Mouse (Mus musculus) limb, embryonic 13.5 days (tissue): ENCODE measurements at regions not wholly inside any gene's neighbourhood (a gene's known extent, or its start where the extent isn't known, plus 50 kb on each side); places are given as distances from the start of the nearest gene placed in this dataset.

Experiments used
- ATAC-seq: fragments of 200-750 bp; cut with Nextera tagmentation; 2 replicates; pipeline ENCODE4 v1.8.0; 2017; ENCODE audit warnings: low read depth, moderate number of reproducible peaks, moderate TSS enrichment; ENCODE audit not compliant: low FRiP score
- H3K27ac ChIP-seq: fragments of 300-500 bp; sonication (generic); 2 replicates; pipeline ENCODE4 v1.5.1; 2015; ENCODE audit warnings: inconsistent platforms, mild to moderate bottlenecking, moderate library complexity
- H3K27me3 ChIP-seq: fragments of 300-500 bp; sonication (generic); 2 replicates; pipeline ENCODE4 v1.6.1; 2015; ENCODE audit warnings: mild to moderate bottlenecking, inconsistent platforms
- H3K36me3 ChIP-seq: fragments of 300-500 bp; sonication (generic); 2 replicates; pipeline ENCODE4 v1.6.1; 2015; ENCODE audit warnings: inconsistent platforms, mild to moderate bottlenecking, moderate library complexity
- H3K4me1 ChIP-seq: fragments of 300-500 bp; sonication (generic); 2 replicates; pipeline ENCODE4 v1.6.1; 2015; ENCODE audit warnings: inconsistent platforms
- H3K4me2 ChIP-seq: fragments of 300-500 bp; sonication (generic); replicated peaks from 2 replicates; pipeline ENCODE4 v1.6.1; 2015; ENCODE audit warnings: inconsistent platforms, mild to moderate bottlenecking, moderate library complexity
- H3K4me3 ChIP-seq: fragments of 300-500 bp; sonication (generic); 2 replicates; pipeline ENCODE4 v1.5.1; 2015; ENCODE audit warnings: moderate library complexity, mild to moderate bottlenecking, inconsistent platforms
- H3K9ac ChIP-seq: fragments of 300-500 bp; sonication (generic); 2 replicates; pipeline ENCODE4 v1.6.1; 2015; ENCODE audit warnings: mild to moderate bottlenecking, inconsistent platforms
- H3K9me3 ChIP-seq: fragments of 300-500 bp; sonication (generic); 2 replicates; pipeline ENCODE4 v1.6.1; 2016; ENCODE audit warnings: inconsistent platforms
- WGBS: fragments of 180-500 bp; shearing (Covaris S2); methylation state at CpG from one replicate; pipeline ENCODE4 v1.1.7; 2015; 5-methylcytosine and 5-hydroxymethylcytosine counted together

- no peak for ATAC-seq
- Histone ChIP-seq H3K9me3 (no peaks in the 10 kb centered on the region), H3K9ac (no peak overlapping the region), H3K27me3 (no peaks in the 10 kb centered on the region), H3K4me1 (peaks cover 22% of the 10 kb centered on the region), H3K27ac (no peak overlapping the region), H3K36me3 (no peaks in the 10 kb centered on the region), H3K4me2 (no peak overlapping the region), H3K4me3 (no peak overlapping the region)
- 57% methylated on average over 4 of the region's 4 CpGs for WGBS
These were observed 69.6 kb upstream of the Rnf152 start for GRCm38 (mm10) chr1:105426086-105426485.

DNA sequence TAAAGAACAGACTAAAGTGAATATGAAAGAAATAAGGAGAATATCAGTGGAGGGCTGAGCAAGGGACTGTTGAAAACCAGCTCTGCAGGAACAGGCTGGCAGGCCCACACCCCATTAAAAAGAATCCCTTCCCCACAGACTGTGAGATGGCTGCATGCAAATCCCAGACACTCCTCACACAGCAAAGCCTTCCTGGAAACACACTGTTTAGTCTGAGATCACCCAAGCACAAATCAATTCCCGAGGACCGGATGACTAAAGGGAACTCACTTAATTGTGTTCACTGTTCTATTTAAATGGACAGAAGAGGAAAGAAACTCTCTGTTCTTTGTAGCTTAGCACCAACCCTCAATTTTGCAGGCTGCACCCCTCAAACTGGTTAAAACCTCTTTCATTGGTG lies 66.9 kb upstream of the Rnf152 start:
- Histone ChIP-seq H3K4me1 (peaks cover 24% of the 10 kb centered on the region), H3K27me3 (no peaks in the 10 kb centered on the region), H3K4me3 (no peak overlapping the region), H3K27ac (no peak overlapping the region), H3K9ac (no peak overlapping the region), H3K9me3 (no peaks in the 10 kb centered on the region), H3K4me2 (no peak overlapping the region), H3K36me3 (no peaks in the 10 kb centered on the region)
- ATAC-seq = no peak
- WGBS = 72% methylated on average over 2 of the region's 2 CpGs

GRCm38 (mm10) chr1:105422945-105423344 lies 66.4 kb upstream of the Rnf152 start:
- H3K4me2 ChIP-seq = no peak overlapping the region
- H3K4me1 ChIP-seq = peaks cover 24% of the 10 kb centered on the region
- no peak for ATAC-seq
- H3K9ac ChIP-seq = no peak overlapping the region
- 85% methylated on average over 6 of the region's 6 CpGs for WGBS
- no peaks in the 10 kb centered on the region for H3K9me3 ChIP-seq
- H3K27ac ChIP-seq = no peak overlapping the region
- no peaks in the 10 kb centered on the region for H3K27me3 ChIP-seq
- H3K4me3 ChIP-seq = no peak overlapping the region
- no peaks in the 10 kb centered on the region for H3K36me3 ChIP-seq

- no peaks in the 10 kb centered on the region for H3K27me3 ChIP-seq
- H3K4me2 ChIP-seq = no peak overlapping the region
- H3K9me3 ChIP-seq = no peaks in the 10 kb centered on the region
- 64% methylated on average over 5 of the region's 5 CpGs for WGBS
- H3K27ac ChIP-seq = no peak overlapping the region
- ATAC-seq = peak; percentile 77
- H3K36me3 ChIP-seq = no peaks in the 10 kb centered on the region
- H3K9ac ChIP-seq = no peak overlapping the region
- H3K4me1 ChIP-seq = peaks cover 19% of the 10 kb centered on the region
- no peak overlapping the region for H3K4me3 ChIP-seq
These were observed 64.0 kb upstream of the Rnf152 start for GRCm38 (mm10) chr1:105420374-105421046.
